Mouse (Mus musculus): Measurements from ENCODE around the gene Nudt9.

DNA sequence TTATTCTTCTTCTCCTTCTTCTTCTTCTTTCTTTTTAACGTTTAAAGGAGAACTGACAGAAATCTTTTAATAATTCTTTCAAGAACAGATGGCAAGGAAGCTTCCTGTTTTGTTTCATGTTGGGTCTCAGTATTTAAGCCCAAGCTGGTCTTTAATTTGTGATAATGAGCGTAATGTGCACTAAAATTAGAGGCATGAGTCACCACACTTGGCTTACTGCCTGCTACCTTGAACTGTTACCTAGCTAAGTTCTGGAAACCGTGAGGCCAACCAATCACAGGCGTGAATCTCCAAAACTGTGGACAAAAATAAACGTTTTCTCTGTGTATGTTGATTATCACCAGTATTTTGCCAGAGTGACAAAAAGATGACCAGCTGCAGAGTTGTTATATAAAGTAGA, 47.4 kb upstream of the Nudt9 start:
- TF ChIP-seq CTCF (IDR thresholded peaks at IDR 0.05; ENCODE audit: low read depth) (no peak), EP300 (IDR thresholded peaks at IDR 0.05; ENCODE audit: low read depth) (no peak)
